Mouse (Mus musculus) left cerebral cortex, postnatal 25 days (tissue): ENCODE results near the gene Ghdc. TPM values are rescaled to one million over a fixed set of nuclear protein-coding genes. Genes with fewer than 3 reads are reported as not detected.

Experiments used
- DNase-seq, 2 experiments: peaks; one replicate each; pipeline ENCODE4 v3.0.0; 2022; ENCODE audit warnings: low spot score in 2 of 2, mixed read lengths in 1 of 2
- intact Hi-C: fragments of 180-260 bp; cut with DNase I; formaldehyde crosslinking; loops from one replicate; pipeline ENCODE4 v1.15.1; 2025
- total RNA-seq, 2 experiments: library from RNA; stranded (reverse); gene quantifications; 2 replicates each; pipeline ENCODE4 v1.2.3; 2021

Gene Ghdc
- total RNA-seq, 2 experiments from 2014 or later, result 6.3 to 9.7 TPM

DNA sequence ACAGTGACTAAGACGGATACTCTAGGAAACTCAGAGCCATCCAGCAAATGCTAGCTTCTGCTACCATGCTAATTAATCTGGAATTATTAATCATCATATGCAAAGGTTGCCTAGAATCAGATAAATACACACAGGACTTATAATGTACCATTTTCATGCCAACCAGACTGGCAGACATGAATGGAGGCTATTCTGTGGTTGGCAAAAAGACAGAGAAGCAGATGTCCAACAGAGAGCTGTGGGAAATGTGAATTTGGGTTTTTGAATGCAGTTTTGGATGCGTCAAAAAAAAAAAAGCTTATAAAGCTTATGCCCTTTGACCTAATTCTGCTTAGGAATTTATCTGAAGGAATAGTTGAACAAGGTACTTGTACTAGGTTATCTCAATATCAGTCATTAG is 15.0 kb upstream of the Ghdc start:
- no peak for DNase-seq
- intact Hi-C loops, result no loop called here

DNA sequence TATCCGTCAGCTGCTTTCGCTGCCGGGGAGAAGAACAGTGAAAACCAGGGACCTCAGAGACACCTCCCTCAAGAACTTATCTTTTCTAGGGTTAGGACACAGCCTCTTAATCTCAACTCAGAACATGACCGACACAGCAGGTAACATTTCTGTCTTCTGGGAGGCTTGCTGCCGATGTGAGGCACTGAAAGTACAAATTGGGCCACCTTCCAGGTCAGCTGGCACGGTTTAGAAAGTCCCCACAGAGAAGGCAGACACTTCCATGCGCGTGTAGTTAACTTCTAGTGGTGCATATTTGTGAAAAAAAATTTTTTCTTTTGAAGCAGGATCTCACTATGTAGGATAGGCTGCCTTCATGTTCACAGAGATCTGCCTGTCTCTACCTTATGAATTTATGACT is 13.5 kb upstream of the Ghdc start:
- no peak for DNase-seq
- intact Hi-C loops, result no loop called here

DNA sequence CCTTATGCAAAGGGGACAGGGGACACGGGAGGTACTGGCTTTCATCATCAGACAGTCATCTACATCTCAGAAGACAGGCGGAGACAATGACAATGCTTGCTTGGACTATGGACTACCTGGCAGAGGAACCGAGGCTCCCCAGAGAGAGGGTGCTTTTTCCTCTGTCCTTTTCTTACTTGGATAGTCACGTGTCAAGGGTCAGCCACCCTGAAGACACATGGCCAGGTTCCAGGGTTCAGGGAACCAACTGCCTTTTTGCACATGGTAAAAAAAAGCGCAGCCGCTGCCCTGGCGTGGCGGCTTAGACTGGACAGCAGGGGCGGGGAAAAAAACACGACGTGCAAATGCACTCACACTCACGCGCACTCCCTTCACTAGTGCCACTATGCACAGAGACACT is 11.8 kb upstream of the Ghdc start:
- intact Hi-C loops, result no loop called here
- DNase-seq, result no peak

DNA sequence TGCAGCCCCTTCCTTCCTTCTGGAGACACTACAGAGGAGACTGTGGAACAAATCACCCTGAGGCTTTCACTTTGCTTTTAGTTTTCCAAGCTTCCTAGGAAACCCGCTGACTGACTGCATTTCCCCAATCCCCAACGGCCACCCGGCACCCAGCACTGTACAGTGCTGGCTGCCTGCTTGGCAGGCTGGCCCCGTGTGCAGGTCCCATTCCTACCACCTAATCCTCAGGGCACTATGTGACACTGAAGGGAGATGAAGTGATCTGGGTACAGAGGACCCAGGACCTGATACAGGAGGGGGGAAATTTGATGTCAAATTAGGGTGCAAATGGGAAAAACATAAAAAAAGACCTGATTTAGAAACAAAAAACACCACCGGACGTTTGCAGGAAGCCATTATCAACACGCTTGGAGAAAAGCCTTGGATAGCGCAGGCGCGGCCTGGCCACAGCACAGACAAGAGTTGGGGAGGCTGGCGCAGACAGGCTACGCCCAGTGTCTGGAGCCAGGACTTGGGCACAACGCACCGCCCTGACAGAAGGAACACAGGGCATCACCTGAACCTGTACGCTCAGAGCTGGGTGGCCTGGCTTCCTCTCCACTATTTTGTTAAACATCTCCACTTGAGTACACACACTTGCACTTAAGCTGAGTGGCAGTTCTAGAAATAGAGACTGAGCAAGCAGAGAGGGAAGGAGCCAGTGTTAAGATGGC is 11.2 kb upstream of the Ghdc start:
- no peak for DNase-seq
- intact Hi-C loops, result no loop called here

DNA sequence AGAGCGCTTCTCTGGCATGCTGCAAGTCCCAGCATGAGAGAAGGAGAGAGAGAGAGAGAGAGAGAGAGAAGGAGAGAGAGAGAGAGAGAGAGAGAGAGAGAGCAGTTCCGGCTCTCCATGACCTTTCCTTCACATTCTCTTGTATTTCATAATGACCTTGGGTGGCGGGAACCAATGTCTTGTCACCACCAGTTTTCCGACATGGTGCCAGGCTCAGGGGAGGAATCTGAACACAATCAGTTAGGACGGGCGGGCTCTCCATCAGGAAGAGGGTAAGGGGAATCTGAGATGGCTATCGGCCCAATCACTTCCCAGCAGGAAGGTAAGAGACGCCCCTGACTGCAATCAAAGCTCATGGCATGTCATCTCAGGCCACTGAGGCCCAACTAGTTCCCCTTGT is 9.5 kb upstream of the Ghdc start:
- intact Hi-C loops, result no loop called here

DNA sequence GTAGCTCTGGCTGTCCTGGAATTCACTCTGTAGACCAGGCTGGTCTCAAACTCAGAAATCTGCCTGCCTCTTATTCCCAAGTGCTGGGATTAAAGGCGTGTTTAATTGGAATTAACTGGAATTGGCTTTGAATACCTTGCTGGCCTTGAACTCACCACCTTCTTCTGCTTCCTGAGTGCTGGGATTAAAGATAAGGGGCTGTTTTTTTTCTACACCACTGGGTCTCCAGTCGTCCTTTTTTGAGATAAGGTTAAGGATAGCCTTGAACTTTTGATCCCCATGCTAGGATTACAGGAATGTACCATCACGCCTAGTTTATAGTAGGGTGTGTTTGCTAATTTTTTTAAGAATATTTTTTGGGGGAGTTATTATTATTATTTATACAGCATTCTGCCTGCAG is 7.3 kb upstream of the Ghdc start:
- intact Hi-C loops, result no loop called here

More for the DNA sequence above, 9.5 kb upstream of the Ghdc start:
- DNase-seq, result no peak

DNA sequence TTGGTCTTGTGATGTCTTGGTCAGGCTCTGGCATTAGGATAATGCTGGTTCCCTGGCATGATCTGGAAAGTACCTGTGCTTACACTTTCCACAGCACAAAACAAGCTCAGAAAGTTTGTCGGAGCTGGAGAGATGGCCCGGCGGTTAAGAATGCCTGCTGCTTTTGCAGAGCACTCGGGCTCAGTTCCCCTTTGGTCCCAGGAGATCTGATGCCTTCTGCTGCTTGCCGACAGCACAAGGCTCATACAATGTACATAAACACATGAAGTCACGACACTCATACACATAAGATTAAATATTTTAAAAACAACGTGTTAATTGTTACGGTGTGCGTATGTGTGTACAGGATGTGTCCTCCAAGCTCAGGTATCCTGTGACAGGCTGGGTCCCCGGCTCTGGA is 5.2 kb upstream of the Ghdc start:
- no peak for DNase-seq
- intact Hi-C loops, result no loop called here

More for the DNA sequence above, 7.3 kb upstream of the Ghdc start:
- DNase-seq, result no peak

DNA sequence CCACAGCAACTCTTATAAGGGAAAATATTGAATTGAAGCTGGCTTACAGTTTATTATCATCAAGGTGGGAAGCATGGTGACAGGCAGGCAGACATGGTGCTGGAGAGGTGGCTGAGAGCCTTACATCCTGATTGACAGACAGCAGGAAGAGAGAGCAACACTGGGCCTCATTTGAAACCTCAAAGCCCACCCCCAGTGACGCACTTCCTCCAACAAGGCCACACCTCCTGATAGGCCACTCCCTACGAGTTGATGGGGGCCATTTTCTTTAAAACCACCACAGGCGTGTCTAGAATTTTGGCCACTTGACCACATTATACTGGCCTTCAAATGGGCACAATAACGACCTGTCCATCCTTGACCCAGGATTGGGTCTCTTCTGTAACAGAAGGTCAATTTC is 3.5 kb upstream of the Ghdc start:
- intact Hi-C loops, result no loop called here
- DNase-seq, result no peak

DNA sequence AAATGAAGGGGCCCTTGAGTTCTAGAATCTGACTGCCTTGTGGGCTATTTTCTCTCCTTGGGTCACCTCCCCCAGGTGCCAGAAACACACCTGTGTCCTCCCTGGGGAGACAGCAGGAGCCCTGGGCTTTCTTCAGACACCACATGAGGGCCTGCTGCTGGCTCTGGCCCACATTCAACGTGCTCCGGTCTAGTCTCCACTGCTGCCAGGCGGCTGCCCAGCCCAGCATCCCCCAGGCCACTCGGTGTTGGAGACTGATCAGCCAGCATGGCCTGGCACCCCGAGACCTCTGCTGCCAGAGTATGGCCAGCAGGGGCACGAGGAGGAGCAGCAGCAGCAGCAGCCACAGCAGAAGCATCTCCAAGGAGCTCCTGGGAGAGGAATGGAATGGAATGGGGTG is 777 bp downstream of the Ghdc start:
- intact Hi-C loops, result no loop called here
- no peak for DNase-seq

DNA sequence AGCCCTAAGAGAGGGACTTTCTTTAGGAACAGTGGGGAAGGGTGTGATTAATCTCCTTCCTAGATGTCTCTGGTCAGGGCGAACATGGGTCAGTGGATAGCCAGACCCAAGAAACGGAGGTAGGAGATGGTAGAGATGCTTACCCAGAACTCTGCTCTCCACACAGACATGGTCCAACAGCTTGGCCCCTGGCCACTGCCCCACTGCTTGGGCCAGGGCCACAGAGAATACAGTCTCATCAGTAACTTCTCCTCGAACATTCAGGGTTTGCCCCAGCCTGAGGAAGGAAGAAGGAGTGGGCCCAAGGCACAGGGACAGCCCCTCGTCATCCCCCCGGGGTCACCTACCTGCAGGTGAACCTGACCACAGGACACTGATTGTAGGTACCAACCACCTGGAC is 2.9 kb downstream of the Ghdc start:
- intact Hi-C loops, result no loop called here
- DNase-seq, result no peak

DNA sequence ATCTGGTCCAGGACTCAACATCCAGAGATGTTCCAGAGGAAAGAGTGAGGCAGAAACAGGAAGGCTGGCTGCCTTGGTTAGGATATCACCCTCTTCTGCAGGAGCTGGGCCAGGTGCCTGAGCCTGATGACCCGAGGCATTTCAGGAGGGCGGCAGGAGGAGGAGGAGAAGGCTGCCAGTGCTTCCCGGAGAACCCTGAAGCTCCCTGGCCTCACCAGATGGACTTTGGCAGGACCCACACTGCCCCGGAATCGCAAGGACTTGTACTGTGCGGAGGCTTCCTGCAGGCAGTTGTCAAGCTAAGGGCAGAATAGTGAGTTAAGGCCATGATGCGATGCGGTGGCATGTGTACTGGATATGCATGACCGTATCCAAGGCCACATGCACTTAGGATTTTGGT is 4.0 kb downstream of the Ghdc start:
- no peak for DNase-seq
- intact Hi-C loops, result no loop called here

DNA sequence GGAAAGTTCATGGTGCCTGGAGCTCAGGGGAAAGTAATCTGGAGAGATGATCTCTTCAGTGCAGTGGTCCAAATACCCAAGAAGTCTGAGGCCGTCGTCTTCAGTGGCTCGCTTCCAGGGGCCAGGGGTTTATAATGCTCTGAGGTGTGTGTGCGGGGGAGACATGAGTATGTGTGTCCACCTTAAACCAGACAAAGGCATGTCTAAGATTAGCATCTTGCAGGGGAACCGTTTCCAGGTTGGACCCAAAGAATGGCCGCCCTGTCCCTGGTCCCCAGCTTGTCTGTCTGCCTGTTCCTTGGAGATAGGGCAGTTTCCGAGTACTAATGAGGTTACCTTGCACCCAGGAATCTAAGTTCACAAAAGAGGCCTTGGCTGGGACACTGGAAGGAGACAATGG is 7.9 kb downstream of the Ghdc start, which contains the start of gene Hcrt:
Gene Hcrt, minus strand, starts transcription at position 101 of the 400 bp plus-strand sequence.
- intact Hi-C loops, result no loop called here
- no peak for DNase-seq

DNA sequence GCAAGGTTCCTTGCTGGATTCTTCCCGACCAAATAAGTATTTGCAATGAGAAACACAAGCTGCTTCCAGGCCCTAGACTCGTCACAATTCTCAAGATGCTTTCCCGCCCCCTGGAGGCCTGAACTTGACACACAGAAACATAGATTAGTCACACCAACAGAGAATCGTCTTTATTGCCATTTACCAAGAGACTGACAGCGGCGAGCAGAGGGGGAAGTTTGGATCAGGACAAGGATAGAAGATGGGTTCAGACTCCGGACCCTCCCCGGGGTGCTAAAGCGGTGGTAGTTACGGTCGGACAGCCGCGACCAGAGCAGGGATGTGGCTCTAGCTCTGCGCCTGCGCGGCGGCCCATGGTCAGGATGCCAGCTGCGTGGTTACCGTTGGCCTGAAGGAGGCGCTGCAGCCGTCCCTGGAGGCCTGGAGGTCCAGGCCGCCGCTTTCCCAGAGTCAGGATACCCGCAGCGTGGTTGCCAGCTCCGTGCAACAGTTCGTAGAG is 9.2 kb downstream of the Ghdc start:
- intact Hi-C loops, result loop anchor here (1.0 to 2.0 kb wide), 4 partner anchors 23 to 196 kb away; partner anchors contain the start of gene Rab5c
- peak; percentile 89 to 91 for DNase-seq

DNA sequence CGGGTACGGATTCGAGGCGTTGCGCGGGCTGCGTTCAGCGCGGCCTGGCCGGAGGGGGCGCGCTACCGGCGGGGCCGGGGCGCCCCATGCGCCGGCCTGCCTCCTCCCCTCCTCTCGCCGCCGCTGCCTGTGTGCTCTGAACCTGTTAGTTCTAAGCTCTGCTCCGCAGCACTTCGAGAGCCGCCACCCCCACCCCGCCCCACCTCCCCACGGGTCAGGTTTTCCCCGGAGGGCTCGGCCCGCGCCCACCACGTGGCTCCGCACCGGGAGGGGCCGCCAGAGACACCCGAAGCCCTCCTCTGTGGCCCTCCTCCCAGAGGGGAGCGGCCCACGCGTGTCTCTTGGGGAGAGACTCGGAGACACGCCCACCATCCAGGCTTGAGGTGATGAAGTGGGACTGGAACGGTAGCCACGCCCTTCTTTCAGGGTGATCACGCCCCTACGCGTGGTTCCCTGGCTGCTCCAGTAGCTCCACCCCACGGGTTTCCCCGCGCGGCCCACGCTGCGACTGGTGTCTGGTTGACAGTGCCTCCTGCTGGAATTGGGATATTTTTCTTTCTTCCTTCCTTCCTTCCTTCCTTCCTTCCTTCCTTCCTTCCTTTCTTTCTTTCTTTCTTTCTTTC is 11.0 kb downstream of the Ghdc start, which contains the start of gene Kcnh4:
Gene Kcnh4, minus strand, starts transcription at position 332 of the 623 bp plus-strand sequence.
- peak; percentile 90 to 98 for DNase-seq
- intact Hi-C loops, result loop anchor here (1.0 to 2.0 kb wide), 3 partner anchors 21 to 189 kb away; partner anchors contain the start of gene Rab5c

DNA sequence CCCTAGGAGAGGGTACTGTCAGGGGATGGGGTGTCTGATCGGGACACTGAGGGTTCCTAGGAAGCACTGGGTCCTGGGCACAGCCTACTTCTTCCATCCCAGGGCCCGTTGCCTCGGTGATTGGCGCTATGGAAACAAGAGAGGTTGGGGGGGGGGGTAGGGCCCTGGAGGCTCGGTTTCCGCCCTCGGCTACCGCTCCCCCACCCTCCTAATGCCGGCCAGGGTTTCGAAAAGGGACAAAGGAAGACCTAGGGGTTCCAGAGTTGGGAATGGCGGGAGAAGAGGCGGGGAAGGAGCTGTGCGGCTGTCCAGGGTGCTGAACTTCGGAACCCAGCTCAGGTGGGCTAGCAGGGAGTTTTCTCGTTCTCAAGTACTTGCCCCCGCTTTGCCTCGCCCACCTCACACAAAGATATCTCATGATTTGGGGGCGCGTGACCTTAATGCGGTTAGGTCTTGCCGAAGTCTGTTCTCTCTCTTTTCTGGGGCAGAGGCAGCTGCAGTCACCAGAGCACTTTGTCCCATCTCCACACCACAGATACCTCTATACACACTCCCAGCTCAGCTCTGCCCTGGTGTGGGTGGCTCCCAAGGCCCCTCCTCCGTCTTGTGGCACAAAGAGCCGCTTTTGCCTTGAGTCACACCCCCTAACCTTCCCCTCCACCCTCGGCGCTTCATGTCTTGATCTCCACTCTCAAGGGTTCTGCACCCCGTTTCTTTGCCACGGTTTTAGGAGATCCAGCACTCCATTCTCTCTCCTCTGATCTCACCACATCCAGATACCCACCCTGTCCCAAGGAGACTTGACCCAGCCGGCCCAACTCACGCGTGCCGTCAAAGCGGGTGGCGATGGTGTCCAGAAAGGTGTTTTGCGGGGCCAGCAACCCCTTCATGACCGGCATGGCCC is 11.8 kb downstream of the Ghdc start:
- peak in 1 of 2 experiments; percentile 40 for DNase-seq
- intact Hi-C loops, result loop anchor here (1.0 kb wide), 1 partner anchor 40 kb away; no protein-coding TSS in a partner anchor

DNA sequence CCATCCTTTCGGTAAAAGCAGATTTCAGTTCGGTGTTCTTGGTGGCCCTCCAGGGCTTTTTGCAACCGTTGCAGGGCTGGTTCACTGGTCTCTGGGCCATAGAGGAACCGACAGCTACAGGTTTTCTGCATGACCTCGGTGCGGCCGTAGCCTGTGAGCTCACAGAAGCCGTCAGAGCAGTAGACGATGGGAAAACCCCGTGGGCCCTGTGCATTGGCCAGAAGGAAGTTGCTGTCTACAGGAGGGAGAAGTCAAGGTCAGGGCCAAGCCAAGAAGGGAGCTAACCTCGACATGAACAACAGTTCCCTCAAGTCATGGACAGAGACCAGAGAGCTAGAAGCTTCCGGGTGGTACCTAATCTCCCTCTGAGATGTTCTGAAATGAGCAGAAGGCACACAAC is 13.2 kb downstream of the Ghdc start:
- DNase-seq, result no peak
- intact Hi-C loops, result no loop called here

DNA sequence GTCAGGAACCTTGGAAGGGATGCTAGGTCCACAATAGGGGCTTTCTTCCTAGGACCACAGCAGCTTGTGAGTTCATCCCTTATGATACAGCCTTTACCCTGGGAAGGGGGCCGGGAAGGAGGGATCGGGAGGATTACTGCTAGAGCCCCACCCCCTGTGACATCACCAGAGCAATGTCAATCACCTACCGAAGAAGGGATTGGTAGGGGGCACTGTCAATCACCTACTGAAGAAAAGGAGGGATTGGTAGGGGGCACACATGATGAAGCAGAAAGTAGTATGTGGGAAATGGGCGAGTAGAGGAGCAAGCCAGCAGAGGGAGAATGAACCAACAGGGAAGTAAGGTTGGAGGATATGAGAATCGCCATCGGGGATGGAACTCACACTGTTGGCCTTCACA is 14.3 kb downstream of the Ghdc start:
- intact Hi-C loops, result no loop called here
- no peak for DNase-seq

DNA sequence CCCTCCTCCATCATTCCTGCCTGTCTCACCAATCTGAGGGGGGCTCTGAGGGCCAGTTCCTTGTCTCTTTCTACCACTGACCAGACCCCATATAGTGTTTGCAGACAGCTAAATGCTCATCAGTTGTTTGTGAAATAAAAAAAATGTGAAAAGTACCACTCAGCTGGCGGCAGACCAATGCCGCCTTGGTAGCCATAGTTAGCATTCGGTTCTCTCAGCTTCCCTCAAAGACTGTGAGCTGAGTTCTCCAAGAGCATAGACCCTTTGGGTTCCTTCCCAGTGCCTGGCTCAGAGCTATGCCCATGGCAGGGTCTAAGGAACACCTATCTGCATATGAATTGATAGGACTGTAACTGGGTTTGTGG is 16.1 kb downstream of the Ghdc start:
- intact Hi-C loops, result no loop called here
- peak; percentile 36 to 90 for DNase-seq

DNA sequence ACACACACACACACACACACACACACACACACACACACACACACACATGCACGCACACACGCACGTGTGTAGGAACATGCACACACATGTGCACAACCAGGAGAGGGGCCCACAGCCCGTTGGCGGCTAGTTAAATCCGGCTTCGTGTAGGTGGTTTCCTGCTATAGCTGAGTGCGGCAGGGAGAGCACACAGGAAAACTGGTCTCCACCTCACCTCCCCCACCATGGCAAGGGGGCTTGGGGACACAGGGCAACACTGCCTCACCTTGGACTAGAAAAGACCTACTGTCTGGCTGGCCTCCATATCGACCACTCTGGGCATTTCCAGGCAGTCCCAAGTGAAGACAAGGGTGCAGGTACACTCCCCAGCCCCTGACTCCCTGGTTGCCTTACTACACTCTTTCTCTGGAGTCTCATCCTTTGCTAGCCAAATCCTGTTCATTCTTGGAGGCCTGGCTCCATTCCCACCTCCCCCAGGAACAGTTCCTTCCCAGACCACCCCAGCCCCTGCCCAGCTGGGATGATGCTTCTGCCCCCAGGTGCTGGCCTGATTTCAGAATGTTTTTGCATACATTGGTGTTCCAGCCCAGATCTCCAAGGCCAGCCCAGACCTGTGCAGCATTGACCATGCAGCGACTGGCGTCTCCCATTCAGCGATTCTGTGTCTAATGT is 16.6 kb downstream of the Ghdc start:
- peak; percentile 75 to 91 for DNase-seq

More for the DNA sequence above, 16.6 kb downstream of the Ghdc start:
- intact Hi-C loops, result no loop called here
